Mouse (Mus musculus) gastrocnemius, postnatal 36 days (tissue): Measurements from ENCODE around the gene Cds1. TPM values are rescaled to one million over a fixed set of nuclear protein-coding genes. Genes with fewer than 3 reads are reported as not detected.
"Not testable (repeated sequence)": the region's sequence is repeated elsewhere in the genome, so short reads cannot be mapped to it uniquely, and the experiment has no call there.

ENCODE experiments used
- DNase-seq, 2 experiments: peaks; one replicate each; pipeline ENCODE4 v3.0.0; 2022
- intact Hi-C: fragments of 180-260 bp; cut with DNase I; formaldehyde crosslinking; loops from one replicate; pipeline ENCODE4 v1.15.1; 2025
- total RNA-seq, 2 experiments: library from RNA; stranded (reverse); gene quantifications; 2 replicates each; pipeline ENCODE4 v1.2.3; 2021

Cds1 gene
- total RNA-seq, 2 experiments from 2014 or later = 1.9 to 3.3 TPM

GRCm38 (mm10) chr5:101825111-101825911 is 60.4 kb downstream of the Cds1 start:
- DNase-seq = no peak
- intact Hi-C loops = no loop called here

- DNase-seq = no peak
- intact Hi-C loops = no loop called here
Measured at GRCm38 (mm10) chr5:101826531-101826970, 61.6 kb downstream of the Cds1 start.

DNA sequence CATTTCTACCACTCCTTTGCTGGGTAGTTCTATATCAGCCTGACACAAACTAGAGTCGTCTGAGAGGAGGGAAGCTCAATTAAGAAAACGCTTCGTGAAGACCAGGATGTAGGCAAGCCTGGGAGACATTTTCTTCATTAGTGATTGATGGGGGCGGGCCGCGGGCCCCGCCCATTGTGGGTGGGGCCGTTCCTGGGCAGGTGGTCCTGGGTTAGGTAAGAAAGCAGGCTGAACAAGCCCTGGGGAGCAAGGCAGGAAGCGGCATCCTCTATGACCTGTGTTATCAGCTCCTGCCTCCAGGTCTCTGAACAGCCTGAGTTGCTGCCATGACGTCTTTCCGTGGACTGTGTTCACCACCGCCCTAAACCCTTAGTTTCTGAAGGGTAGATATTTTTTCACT is 62.5 kb downstream of the Cds1 start:
- intact Hi-C loops = no loop called here
- no peak for DNase-seq

- intact Hi-C loops = no loop called here
- DNase-seq = no peak
Measured at GRCm38 (mm10) chr5:101828932-101829331, 64.0 kb downstream of the Cds1 start.

- intact Hi-C loops = no loop called here
- no peak for DNase-seq
Measured at GRCm38 (mm10) chr5:101830180-101830579, 65.2 kb downstream of the Cds1 start.

GRCm38 (mm10) chr5:101832042-101832441 is 67.1 kb downstream of the Cds1 start:
- DNase-seq = no peak
- intact Hi-C loops = no loop called here

GRCm38 (mm10) chr5:101832991-101833390 is 68.1 kb downstream of the Cds1 start:
- intact Hi-C loops = no loop called here
- DNase-seq = no peak

DNA sequence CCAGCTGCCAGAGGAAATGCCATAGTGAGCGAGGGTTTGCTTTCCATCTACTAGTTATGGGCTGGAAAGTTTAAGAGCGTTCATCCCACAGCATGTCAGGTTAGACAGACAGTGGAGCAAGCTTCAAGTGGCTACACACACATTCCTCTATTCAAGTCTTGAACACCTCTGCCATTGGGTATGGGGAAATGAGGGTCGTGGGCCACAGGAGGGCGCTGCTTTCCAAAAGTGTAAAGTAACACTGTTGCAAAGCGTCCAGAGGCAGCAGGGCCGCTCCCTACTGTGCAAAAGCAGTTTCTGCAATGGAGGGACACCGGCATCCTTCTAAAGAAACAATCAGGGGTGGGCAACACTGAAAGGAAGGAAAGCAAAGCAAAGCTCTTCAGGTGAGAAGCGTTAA is 68.9 kb downstream of the Cds1 start:
- intact Hi-C loops = no loop called here
- no peak for DNase-seq

GRCm38 (mm10) chr5:101836221-101836620 is 71.3 kb downstream of the Cds1 start:
- DNase-seq = no peak
- intact Hi-C loops = no loop called here

DNA sequence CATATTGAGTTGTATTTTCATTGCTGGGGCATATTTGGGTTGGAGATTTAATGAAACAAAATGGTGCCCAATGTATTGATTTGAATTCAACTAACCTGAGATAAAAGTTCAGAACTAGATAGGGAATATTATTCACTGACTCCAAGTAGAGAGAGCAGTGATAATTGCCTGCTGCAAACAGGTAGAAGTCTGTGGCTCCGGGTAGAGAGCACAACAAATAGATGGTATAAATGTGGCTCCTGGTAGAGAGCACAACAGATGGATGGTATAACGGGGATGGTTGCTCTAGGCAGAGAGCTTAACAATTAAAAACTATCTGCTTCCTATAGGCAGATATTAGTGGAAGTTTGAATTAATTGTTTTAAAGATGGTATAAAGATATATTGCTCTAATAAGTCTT is 72.7 kb downstream of the Cds1 start:
- intact Hi-C loops, DNase-seq: not testable (repeated sequence)

- no peak for DNase-seq
- intact Hi-C loops = no loop called here
Measured at GRCm38 (mm10) chr5:101840476-101840875, 75.5 kb downstream of the Cds1 start.

GRCm38 (mm10) chr5:101845011-101845410 is 80.1 kb downstream of the Cds1 start:
- DNase-seq = no peak

DNA sequence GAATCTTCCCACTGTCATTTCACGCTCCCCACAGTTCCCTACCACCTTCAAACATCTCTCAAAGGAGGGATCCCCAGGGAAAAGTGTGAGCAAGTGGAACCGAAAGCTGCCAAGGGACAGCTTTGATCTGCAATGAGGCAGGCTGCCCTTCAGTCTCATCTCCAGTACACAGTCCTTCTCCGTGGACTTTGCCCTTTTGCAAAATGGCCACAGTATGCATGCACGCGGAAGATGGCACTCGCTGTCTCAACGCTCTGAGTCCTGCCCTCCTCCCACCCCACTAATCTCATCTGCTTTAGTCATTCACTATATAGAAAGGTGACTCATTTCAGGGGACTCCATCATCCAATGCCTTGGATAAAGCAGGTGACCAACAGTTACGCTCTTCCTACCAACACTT is 81.0 kb downstream of the Cds1 start:
- intact Hi-C loops = no loop called here
- no peak for DNase-seq

More at GRCm38 (mm10) chr5:101845011-101845410, 80.1 kb downstream of the Cds1 start:
- intact Hi-C loops = no loop called here

- no peak for DNase-seq
- intact Hi-C loops = no loop called here
Measured at GRCm38 (mm10) chr5:101847323-101847722, 82.4 kb downstream of the Cds1 start.

DNA sequence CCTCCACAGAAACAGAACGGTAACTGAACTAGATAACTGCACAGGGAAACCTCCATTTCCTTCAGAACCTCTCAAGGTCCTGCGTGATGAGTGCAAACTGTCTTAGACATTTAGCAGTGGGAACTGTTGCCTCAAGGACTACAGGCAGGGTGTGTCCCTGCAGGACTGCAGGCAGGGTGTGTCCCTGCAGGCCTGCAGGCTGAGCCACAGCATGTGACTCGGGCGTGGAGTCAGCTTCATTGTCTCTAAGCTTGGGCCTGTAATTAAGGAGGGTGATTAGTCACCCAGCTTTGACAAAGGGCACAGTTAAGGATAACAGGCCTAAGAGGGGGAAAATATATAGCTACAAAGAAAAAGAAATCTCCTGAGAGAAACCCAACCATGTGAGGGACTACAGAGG is 82.8 kb downstream of the Cds1 start:
- intact Hi-C loops = no loop called here
- DNase-seq = no peak

- DNase-seq = no peak
- intact Hi-C loops = no loop called here
Measured at GRCm38 (mm10) chr5:101851133-101851532, 86.2 kb downstream of the Cds1 start.

DNA sequence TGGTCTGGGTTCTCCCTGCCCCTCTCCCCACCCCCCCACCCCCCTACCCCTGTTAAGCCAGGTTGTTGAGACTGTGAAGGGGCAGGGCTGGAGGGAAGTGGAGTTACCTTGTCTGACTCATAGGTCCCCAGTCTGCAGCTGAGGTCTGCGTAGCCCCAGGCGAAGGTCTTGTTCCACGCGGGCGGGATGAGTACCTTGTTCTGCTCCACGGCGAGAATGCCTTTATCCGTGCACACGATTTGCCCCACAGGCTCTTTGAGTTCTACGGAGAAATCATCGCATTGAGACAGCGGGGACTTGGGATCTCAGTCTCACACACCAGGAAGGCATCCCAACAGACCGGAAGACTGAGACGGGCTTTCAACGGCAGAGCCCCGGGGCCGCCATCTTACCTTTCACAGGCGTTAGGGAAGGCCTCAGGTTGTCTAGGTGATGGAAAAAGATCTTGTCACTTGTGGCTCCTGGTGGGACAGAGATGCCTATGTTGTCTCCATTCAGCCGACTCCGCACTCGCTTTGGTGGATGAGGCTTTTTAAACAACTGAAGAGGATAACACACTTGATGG is 87.3 kb downstream of the Cds1 start:
- intact Hi-C loops = no loop called here
- no peak for DNase-seq

- intact Hi-C loops = no loop called here
- no peak for DNase-seq
Measured at GRCm38 (mm10) chr5:101854100-101854499, 89.2 kb downstream of the Cds1 start.

GRCm38 (mm10) chr5:101854667-101855066 is 89.7 kb downstream of the Cds1 start:
- intact Hi-C loops = no loop called here
- no peak for DNase-seq

GRCm38 (mm10) chr5:101855475-101855874 is 90.5 kb downstream of the Cds1 start:
- intact Hi-C loops = no loop called here
- DNase-seq = no peak

GRCm38 (mm10) chr5:101858891-101859436 is 94.0 kb downstream of the Cds1 start:
- DNase-seq = no peak
- intact Hi-C loops = no loop called here
